Mouse (Mus musculus) monocyte, adult 2 months (primary cell): Measurements from ENCODE around the gene Zdhhc25.

Source experiments
- DNase-seq, 2 experiments: peaks; one replicate each; pipeline ENCODE4 v3.0.0; 2022; ENCODE audit warnings: low spot score in 2 of 2, low read depth in 1 of 2

Zdhhc25 gene

DNA sequence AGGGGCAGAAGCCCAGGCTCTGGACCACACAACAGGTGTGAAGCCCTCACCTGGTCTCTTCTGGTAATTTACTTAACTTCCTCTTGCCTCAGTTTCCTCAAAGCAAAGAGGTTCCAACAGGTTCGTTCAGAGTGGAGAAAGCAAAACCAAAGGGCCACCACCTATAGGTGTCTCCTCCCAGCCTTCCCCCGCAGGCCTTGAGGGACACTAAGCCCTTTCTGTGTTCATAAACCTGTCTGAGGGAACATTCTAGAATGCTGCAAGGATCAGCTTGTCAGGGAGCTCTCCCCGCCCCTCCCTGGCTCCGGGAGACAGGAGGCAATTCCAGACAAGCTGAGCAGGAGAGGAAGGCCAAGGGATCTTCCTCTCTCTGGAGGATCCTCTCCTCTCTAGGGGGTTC is at the start of gene Zdhhc25:
Gene Zdhhc25, plus strand, starts transcription at position 301 of the 400 bp plus-strand sequence.
- DNase-seq = no peak

DNA sequence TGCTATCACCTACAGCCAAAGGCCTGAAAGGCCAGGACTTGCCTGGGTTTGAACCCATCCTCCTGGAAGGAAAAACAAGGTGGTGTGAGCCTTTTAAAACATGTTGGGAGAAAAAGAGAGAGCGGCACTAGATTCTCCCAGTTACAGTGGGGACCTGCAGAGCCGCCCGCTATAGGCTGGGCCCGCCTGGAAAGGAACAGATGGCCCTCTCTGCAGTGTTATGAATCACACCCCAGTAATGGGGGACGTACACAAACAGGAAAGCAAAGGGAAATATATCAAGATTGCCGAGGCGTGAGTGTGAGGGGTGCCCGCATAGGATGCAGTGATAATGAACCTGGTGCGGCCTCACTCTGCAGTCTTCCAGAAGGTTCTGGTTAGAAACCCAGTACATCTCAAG is 47.2 kb upstream of the Zdhhc25 start:
- no peak for DNase-seq

- no peak for DNase-seq
These were observed 44.6 kb upstream of the Zdhhc25 start for GRCm38 (mm10) chr15:88555476-88555875.

DNA sequence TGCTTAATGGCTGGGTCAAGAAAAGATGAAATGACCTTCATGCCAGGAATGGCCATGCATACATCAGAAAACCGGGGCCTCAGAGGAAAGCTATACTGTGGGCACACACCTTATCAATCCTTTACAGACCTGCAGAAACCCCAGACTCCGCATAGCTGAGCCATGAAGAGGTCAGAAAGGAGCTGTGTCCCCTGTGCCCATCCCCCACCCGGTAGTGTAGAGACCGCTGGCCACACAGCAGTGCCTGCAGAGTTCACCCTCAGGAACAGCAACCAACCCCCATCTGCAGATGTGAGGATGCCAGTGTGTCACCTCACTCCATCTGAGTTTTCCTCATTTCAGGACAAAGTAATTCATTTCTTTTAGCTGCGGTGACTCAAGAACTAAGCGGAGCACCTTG is 39.5 kb upstream of the Zdhhc25 start:
- DNase-seq = no peak

DNA sequence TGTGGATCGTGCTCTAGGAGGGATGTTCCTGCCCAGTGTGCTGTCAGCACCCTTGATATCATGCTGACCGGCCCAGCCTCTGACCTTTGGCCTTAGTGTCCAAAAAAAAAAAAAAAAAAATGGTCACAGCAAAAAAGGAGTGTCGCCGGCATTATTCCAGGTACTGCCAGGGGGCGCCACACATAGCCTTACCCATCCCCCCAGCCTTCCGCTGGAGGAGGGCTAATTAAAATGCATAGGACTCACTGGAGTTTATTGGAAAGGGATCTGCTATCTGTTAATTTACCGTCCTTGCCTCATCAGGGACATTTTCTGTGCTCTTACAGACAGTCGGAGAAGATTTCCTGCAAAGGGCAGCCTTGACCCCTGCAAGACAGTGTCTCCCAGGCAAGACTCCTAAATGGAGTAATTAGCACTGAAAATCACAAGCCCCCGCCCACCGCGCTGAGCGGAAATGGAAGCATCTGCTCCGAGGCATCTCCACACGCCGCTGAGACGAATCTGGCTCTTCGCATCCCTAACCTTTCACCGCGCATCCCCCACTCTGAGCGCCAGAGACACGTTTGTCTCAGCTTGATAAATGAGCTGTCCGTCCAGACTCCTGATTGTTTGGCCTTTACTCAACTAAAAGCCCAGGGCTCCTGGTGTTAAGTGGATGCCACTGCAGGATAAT is 38.9 kb upstream of the Zdhhc25 start:
- DNase-seq = no peak

GRCm38 (mm10) chr15:88565307-88565706 is 34.8 kb upstream of the Zdhhc25 start:
- DNase-seq = no peak

- no peak for DNase-seq
These were observed 34.3 kb upstream of the Zdhhc25 start for GRCm38 (mm10) chr15:88565806-88566205.

DNA sequence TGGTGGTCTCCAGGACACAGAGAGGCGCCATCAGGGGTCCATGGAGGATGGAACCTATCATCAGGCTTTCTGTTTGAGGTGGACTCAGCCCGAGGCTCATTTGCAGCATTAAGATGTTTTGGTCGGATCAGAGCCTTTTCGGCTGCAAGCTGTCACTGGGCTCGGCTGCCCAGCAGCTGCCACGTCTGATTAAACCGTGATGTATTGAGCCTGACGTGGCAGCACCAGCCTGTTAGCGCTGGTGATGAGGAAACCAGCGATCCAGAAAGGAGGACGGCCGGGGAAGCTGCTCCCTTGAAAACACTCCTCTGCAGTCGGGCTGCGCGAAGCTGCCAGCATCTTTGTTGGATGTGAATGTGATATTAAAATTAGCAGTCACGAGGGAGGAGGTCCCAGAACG is 29.4 kb upstream of the Zdhhc25 start:
- no peak for DNase-seq

- DNase-seq = no peak
These were observed 20.6 kb upstream of the Zdhhc25 start for GRCm38 (mm10) chr15:88579461-88579860.

DNA sequence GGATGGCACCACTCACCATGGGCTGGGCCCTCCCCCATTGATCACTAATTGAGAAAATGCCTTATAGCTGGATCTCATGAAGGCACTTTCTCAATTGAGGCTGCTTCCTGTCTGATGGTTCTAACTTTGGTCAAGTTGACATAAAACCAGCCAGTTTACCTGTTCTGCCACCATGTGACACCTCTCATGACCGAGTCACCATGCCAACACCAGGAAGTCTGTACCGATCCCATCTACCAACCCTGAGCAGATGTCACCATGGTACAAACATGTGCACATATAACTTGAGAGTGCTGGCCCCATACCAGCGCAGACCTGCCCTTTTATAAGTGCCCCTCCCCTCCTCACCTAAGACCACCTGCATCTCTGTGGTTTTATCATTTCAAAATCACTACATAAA is 2.4 kb downstream of the Zdhhc25 start:
- no peak for DNase-seq

- DNase-seq = no peak
These were observed 3.1 kb downstream of the Zdhhc25 start for GRCm38 (mm10) chr15:88603091-88603732.

- no peak for DNase-seq
These were observed 3.6 kb downstream of the Zdhhc25 start for GRCm38 (mm10) chr15:88603733-88604119.

DNA sequence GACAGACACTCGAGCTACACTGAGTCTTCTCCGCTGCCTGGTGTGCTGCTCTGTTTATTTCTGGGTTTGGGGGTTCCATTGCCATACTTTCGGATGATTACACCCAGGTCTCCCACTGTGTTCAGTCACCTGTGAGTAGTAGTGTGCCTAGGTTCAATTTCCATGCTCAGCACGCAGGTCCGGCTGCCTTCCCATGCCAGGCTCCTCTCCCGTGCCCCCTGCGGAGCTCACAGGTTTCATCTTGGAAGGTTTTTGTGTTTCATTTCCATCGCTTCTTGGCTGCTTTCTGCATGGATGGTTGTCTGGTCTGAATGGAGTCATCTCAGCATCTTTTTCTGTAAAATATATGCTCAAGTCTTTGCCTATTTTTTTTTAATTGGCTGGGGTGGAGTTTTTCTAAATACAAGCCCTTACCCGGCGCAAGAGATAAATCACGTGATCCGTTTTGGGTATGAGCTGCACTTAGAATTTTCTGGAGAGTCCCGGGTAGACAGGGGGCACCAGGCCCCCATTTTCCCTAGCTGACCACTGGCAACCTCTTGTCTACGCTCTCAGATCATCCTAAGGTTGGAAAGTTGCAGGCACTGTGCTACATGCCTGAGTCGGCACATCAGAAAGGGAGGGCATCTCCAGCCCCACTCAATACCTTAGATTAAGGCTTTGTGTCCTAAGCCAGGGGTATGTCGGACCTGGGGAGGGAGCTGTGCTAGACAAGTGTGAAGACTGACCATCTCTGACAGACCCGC is 4.7 kb downstream of the Zdhhc25 start:
- no peak for DNase-seq

DNA sequence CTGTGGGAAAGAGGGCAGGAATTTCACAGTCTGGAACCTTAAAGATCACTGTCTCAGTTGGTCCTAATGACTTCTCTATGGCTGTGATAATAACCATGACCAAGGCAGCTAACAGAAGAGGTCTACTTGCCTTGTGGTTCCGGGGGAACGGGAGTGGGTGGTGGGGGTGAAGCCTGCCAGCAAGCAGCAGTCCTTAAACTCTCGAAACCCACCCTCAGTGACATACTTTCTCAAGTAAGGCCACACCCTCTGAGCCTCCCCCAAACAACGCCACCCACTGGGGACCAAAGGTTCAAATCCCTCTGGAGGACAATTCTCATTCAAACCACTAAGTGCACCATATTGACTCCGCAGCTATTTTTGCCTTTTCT is 5.3 kb downstream of the Zdhhc25 start:
- no peak for DNase-seq

GRCm38 (mm10) chr15:88617125-88617524 is 17.0 kb downstream of the Zdhhc25 start:
- DNase-seq = no peak

DNA sequence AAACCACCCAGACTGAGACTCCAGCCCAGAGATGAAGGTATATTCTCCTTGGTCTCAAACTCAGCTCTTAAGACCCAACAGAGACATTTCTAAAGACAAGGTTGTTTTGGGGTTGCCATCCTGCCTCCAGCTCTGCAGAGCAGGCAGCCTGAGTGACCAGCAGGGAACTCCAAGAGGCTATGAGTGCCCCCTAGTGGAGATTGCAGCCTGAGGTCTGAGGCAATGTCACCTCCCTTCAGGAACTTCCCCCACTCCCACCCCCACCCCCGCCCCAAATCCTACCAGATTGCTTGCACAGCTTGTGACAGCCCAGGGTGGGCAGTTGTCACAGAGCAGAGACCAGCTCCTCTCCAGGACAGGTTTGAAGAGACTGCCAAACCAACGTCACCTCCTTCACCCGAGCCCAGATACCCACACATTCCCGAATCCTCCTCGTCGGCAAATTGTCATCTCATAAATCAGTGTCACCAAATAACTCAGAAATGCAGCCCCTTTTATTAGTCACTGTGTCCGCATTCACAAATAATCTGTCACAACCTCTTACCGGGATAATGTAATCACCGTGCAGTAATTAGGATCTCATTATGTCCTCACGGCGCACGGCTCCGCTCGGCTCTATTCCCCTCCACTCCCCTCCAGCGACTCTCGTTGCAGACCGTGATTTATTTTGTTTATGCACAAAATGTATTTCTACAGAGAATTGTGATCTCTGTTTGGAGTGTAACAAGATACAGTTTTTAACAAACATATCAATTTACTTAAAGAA is 18.1 kb downstream of the Zdhhc25 start:
- DNase-seq = no peak

GRCm38 (mm10) chr15:88620017-88620416 is 19.9 kb downstream of the Zdhhc25 start:
- DNase-seq = no peak

- DNase-seq = no peak
These were observed 23.8 kb downstream of the Zdhhc25 start for GRCm38 (mm10) chr15:88623891-88624290.

GRCm38 (mm10) chr15:88624874-88625277 is 24.8 kb downstream of the Zdhhc25 start:
- no peak for DNase-seq

GRCm38 (mm10) chr15:88625303-88626066 is 25.4 kb downstream of the Zdhhc25 start:
- no peak for DNase-seq
